15 mouse cellular contexts compared by ENCODE assay signal in genomic region chrX:97360919-97361318, GRCm38 (mm10). TPM values are rescaled to one million over a fixed set of nuclear protein-coding genes. Genes with fewer than 3 reads are reported as not detected.
DNase-seq lines count a peak whose midpoint lies in the region; ATAC-seq and TF ChIP-seq lines count a peak whose summit lies in the region.
"Had no signal": no experiment of that assay in that cellular context is flagged by ENCODE, and none has a peak within 500 bp of the region (broad histone marks: within the 10 kb centered on the region; RNA-seq: fewer than 3 reads in every experiment).

No protein-coding gene starts in this region.

- TF ChIP-seq RAD21 in MEL (IDR thresholded peaks at IDR 0.05; ENCODE audit: low read depth, low read length) = no peak

- H3K4me1 ChIP-seq in MEL (ENCODE audit: control insufficient read depth in 1 of 2, insufficient read depth in 2 of 2, low read length in 2 of 2) = no peaks in the 10 kb centered on the region
- no peaks in the 10 kb centered on the region for H3K4me1 ChIP-seq in midbrain, embryonic 15.5 days
- H3K4me1 ChIP-seq: heart, embryonic 10.5 days had no signal

- no peak for TF ChIP-seq POLR2A in MEL (IDR thresholded peaks at IDR 0.05; ENCODE audit: control insufficient read depth in 1 of 2, insufficient read depth in 1 of 2, low read depth in 1 of 2, low read length in 2 of 2, poor library complexity in 1 of 2)
- no peak for TF ChIP-seq POLR2A in brain, embryonic 14.5 days (IDR thresholded peaks at IDR 0.05; ENCODE audit: borderline replicate concordance, extremely low read depth, insufficient read depth, insufficient read length, poor library complexity, severe bottlenecking)

- no peak overlapping the region for H3K9ac ChIP-seq in MEL (ENCODE audit: control insufficient read depth, low read depth, low read length, poor library complexity, severe bottlenecking)
- H3K9ac ChIP-seq in midbrain, embryonic 15.5 days = no peak overlapping the region

- 0 out of 2 replicates have a peak, but pooled peaks have one; percentile 42 for ATAC-seq in midbrain, embryonic 15.5 days (replicated peaks)

- no peak overlapping the region; the same call in 1 of the 2 replicates for H3K27ac ChIP-seq in MEL (ENCODE audit: control insufficient read depth, low read depth, low read length)
- H3K27ac ChIP-seq in midbrain, embryonic 15.5 days = no peak overlapping the region
- H3K27ac ChIP-seq: heart, embryonic 10.5 days had no signal

- TF ChIP-seq EP300 in MEL (IDR thresholded peaks at IDR 0.05; ENCODE audit: low read depth in 1 of 2, low read length in 2 of 2) = no peak

- TF ChIP-seq CTCF in MEL (IDR thresholded peaks at IDR 0.05 in 2 of 3, conservative IDR thresholded peaks at IDR 0.05 in 1 of 3; ENCODE audit: control insufficient read depth in 1 of 3, insufficient read depth in 1 of 3, low read depth in 2 of 3, low read length in 3 of 3, poor library complexity in 1 of 3, severe bottlenecking in 1 of 3) = no peak
- TF ChIP-seq CTCF in brain, embryonic 14.5 days (IDR thresholded peaks at IDR 0.05; ENCODE audit: borderline replicate concordance, extremely low read depth, insufficient read depth, insufficient read length) = no peak

- H3K9me3 ChIP-seq in MEL (replicated peaks; ENCODE audit: insufficient read depth, low read length) = no peaks in the 10 kb centered on the region
- no peaks in the 10 kb centered on the region for H3K9me3 ChIP-seq in midbrain, embryonic 15.5 days
- H3K9me3 ChIP-seq: heart, embryonic 10.5 days had no signal

- DNase-seq in gastrocnemius, postnatal 25 days = peak; percentile 23
- no peak for DNase-seq in gastrocnemius, postnatal 4 days (ENCODE audit: low spot score in 2 of 2)
- peak; percentile 1 for DNase-seq in MEL (ENCODE audit: low read depth, low spot score)
- peak; percentile 67 for DNase-seq in brain, embryonic 14.5 days (ENCODE audit: low read depth)
- DNase-seq in natural killer cell, adult 2 months (ENCODE audit: low spot score in 2 of 2) = no peak
- DNase-seq in heart, postnatal 4 days = no peak
- DNase-seq: adrenal gland, postnatal 36 days; kidney, adult 9 months; lung, adult 18-20 months; right cerebral cortex, adult 18-20 months; thymus, adult 18-20 months had no signal

- H3K79me2 ChIP-seq in MEL (ENCODE audit: control insufficient read depth, insufficient read depth, low read length, poor library complexity) = no peaks in the 10 kb centered on the region

- H3K36me3 ChIP-seq in MEL (ENCODE audit: control insufficient read depth in 1 of 2, insufficient read depth in 2 of 2, low read length in 2 of 2) = no peaks in the 10 kb centered on the region
- no peaks in the 10 kb centered on the region for H3K36me3 ChIP-seq in midbrain, embryonic 15.5 days (replicated peaks)
- H3K36me3 ChIP-seq: heart, embryonic 10.5 days had no signal

- no peaks in the 10 kb centered on the region for H3K27me3 ChIP-seq in MEL (ENCODE audit: control insufficient read depth in 1 of 2, insufficient read depth in 2 of 2, low read length in 2 of 2)
- H3K27me3 ChIP-seq in midbrain, embryonic 15.5 days (replicated peaks) = no peaks in the 10 kb centered on the region

- no peak overlapping the region for H3K4me3 ChIP-seq in MEL (ENCODE audit: control insufficient read depth in 1 of 2, insufficient read depth in 1 of 2, low read depth in 2 of 2, low read length in 2 of 2)
- H3K4me3 ChIP-seq in midbrain, embryonic 15.5 days = no peak overlapping the region
- H3K4me3 ChIP-seq: heart, embryonic 10.5 days had no signal

- H3K4me2 ChIP-seq in midbrain, embryonic 15.5 days = no peak overlapping the region

- 53% methylated on average over 2 of the region's 2 CpGs for WGBS in midbrain, embryonic 15.5 days

TF ChIP-seq in MEL, 35 proteins besides CTCF, POLR2A, EP300 and RAD21:
- TF ChIP-seq RCOR1 (IDR thresholded peaks at IDR 0.05; ENCODE audit: low read depth, low read length) (no peak), UBTF (IDR thresholded peaks at IDR 0.05; ENCODE audit: borderline replicate concordance, insufficient read depth, low read depth, low read length) (no peak), GATA1 (IDR thresholded peaks at IDR 0.05; ENCODE audit: low read depth, low read length) (no peak), MAZ (IDR thresholded peaks at IDR 0.05; ENCODE audit: low read depth, low read length) (no peak), TBP (IDR thresholded peaks at IDR 0.05; ENCODE audit: low read depth, low read length) (no peak), GABPA (IDR thresholded peaks at IDR 0.05; ENCODE audit: low read depth, low read length) (no peak), ZMIZ1 (IDR thresholded peaks at IDR 0.05; ENCODE audit: low read depth, low read length) (no peak), MEF2A (IDR thresholded peaks at IDR 0.05; ENCODE audit: extremely low read depth, insufficient replicate concordance, low read depth, low read length, poor library complexity, severe bottlenecking) (no peak), CHD2 (IDR thresholded peaks at IDR 0.05; ENCODE audit: low read length) (no peak)
TF ChIP-seq in MEL: peak in this region for 0.

RNA-seq across cellular contexts. Expression of gene Eda2r, which starts 16.1 kb away (rescaled TPM):
- 10 to 100 TPM in 1 of 2 experiments, 1 to 10 TPM in 1; 9.2 to 10.0 TPM for total RNA-seq in gastrocnemius, postnatal 25 days (2021)
- 10 to 100 TPM; 15.0 to 17.6 TPM for total RNA-seq in gastrocnemius, postnatal 4 days (2021)
- not detected in 2 replicates for total RNA-seq in MEL (2012; rRNA removed)
- polyA plus RNA-seq in MEL (2012; ENCODE audit: insufficient read depth in 1 of 2, insufficient read length in 2 of 2, low read depth in 1 of 2, low replicate concordance in 2 of 2, missing spikeins in 1 of 2) = not detected
- polyA plus RNA-seq in brain, embryonic 14.5 days (2012; rRNA removed) = 0.77 and 0.86 TPM in 2 replicates
- 0.34 and 0.59 TPM in 2 replicates for polyA plus RNA-seq in midbrain, embryonic 15.5 days (2015; fragmentation: Nextera tagmentation; extraction: Ambion mirVana)
- total RNA-seq in heart, postnatal 4 days (2021) = 1 to 10 TPM; 4.6 to 6.0 TPM
- total RNA-seq: megakaryocyte, adult 5-6 weeks; neutrophil, adult 5-6 weeks had no signal

Comparison
In these comparisons a context has a peak if more than half of its experiments do, and no peak if none do; other contexts are left out.
1. DNase-seq: peak in gastrocnemius, postnatal 25 days (single experiment), MEL (single experiment) and brain, embryonic 14.5 days (single experiment); none in gastrocnemius, postnatal 4 days (0 of 2), natural killer cell, adult 2 months (0 of 2) and heart, postnatal 4 days (single experiment).